Mouse (Mus musculus) heart, postnatal 0 days (tissue): ENCODE measurements at regions not wholly inside any gene's neighbourhood (a gene's known extent, or its start where the extent isn't known, plus 50 kb on each side); places are given as distances from the start of the nearest gene placed in this dataset.
"Not testable (repeated sequence)": the region's sequence is repeated elsewhere in the genome, so short reads cannot be mapped to it uniquely, and the experiment has no call there.

Source experiments
- ATAC-seq: fragments of 200-750 bp; cut with Nextera tagmentation; 2 replicates; pipeline ENCODE4 v1.8.0; 2017; ENCODE audit warnings: low read depth, moderate number of reproducible peaks, moderate library complexity; ENCODE audit not compliant: insufficient read depth
- DNase-seq: peaks from one replicate; pipeline ENCODE4 v3.0.0-alpha.2; 2016; ENCODE audit warnings: low spot score
- H3K27ac ChIP-seq: fragments of 300-500 bp; sonication (generic); 2 replicates; pipeline ENCODE4 v1.5.1; 2014; ENCODE audit warnings: low read depth, mild to moderate bottlenecking
- H3K27me3 ChIP-seq: fragments of 300-500 bp; sonication (generic); 2 replicates; pipeline ENCODE4 v1.6.1; 2014; ENCODE audit warnings: low read length, mixed read lengths; ENCODE audit not compliant: control insufficient read depth, insufficient read depth
- H3K36me3 ChIP-seq: fragments of 300-500 bp; sonication (generic); replicated peaks from 2 replicates; pipeline ENCODE4 v1.6.1; 2014; ENCODE audit warnings: low read length, mixed read lengths; ENCODE audit not compliant: control insufficient read depth, insufficient read depth
- H3K4me1 ChIP-seq: fragments of 300-500 bp; sonication (generic); 2 replicates; pipeline ENCODE4 v1.6.1; 2014; ENCODE audit warnings: antibody characterized with exemption; ENCODE audit not compliant: control insufficient read depth, insufficient read depth
- H3K4me2 ChIP-seq: fragments of 300-500 bp; sonication (generic); 2 replicates; pipeline ENCODE4 v1.6.1; 2014; ENCODE audit warnings: low read depth, mild to moderate bottlenecking, low read length, moderate library complexity
- H3K4me3 ChIP-seq: fragments of 300-500 bp; sonication (generic); 2 replicates; pipeline ENCODE4 v1.5.1; 2014; ENCODE audit warnings: low read depth, low read length
- H3K9ac ChIP-seq: fragments of 300-500 bp; sonication (generic); replicated peaks from 2 replicates; pipeline ENCODE4 v1.6.1; 2014; ENCODE audit warnings: low read depth, low read length, mixed read lengths
- H3K9me3 ChIP-seq: fragments of 300-500 bp; sonication (generic); replicated peaks from 2 replicates; pipeline ENCODE4 v1.6.1; 2016; ENCODE audit warnings: low read length; ENCODE audit not compliant: control insufficient read depth
- CTCF ChIP-seq: IDR thresholded peaks from 2 replicates; pipeline ENCODE4 v1.5.1; 2016; ENCODE audit warnings: antibody characterized with exemption, control low read depth, low read depth
- EP300 ChIP-seq: IDR thresholded peaks from 2 replicates; pipeline ENCODE4 v1.6.1; 2016; ENCODE audit warnings: antibody characterized with exemption, low read depth
- WGBS: fragments of 180-500 bp; shearing (Covaris S2); extraction: QIAGEN DNeasy Blood & Tissue Kit; methylation state at CpG from one replicate; pipeline ENCODE4 v1.1.7; 2014; 5-methylcytosine and 5-hydroxymethylcytosine counted together

DNA sequence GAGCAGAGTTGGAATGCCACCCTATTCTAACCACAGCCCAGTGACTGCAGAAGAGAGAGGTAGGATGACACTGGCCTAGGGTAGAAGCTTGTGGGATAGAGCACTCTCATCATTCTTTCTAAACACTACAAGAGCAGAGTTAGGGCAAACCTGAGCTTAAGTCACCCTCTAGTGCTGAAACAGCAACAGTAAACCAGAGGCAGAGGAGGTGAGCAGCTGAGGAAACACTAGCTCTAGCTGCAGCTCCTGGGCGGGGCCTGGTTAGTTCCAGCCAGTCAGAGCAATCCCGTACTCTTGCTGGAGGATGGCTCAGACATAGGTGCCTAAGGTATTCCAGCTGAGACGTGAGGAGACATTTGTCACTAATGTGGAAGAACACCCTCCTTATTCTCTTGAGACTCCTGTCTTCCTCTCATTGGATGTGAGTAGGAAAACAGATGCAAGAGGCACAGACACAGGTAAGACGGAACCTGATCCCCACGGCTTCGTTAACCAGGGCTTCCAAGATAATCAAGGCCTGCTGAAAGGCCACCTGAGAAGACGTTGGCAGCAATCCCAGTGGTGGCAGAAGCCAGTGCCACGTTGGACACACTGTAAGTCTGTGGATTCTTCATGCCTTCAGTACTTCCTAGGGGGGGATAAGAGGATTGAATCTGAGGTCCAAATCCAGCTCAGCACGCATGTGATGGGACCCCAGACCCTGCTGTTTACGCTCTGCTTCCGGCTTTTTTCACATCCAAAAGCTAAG lies 101.3 kb downstream of the Rchy1 start:
- TF ChIP-seq CTCF (peak; percentile 59), EP300 (no peak)
- Histone ChIP-seq H3K4me2 (no peak overlapping the region), H3K36me3 (no peaks in the 10 kb centered on the region), H3K4me3 (no peak overlapping the region), H3K9ac (no peak overlapping the region), H3K4me1 (no peaks in the 10 kb centered on the region), H3K27me3 (no peaks in the 10 kb centered on the region), H3K9me3 (no peaks in the 10 kb centered on the region), H3K27ac (no peak overlapping the region)
- ATAC-seq (peak; percentile 62; the same call in 1 of the 2 replicates), DNase-seq (peak; percentile 60)
- WGBS, result 58% methylated on average over 11 of the region's 11 CpGs

DNA sequence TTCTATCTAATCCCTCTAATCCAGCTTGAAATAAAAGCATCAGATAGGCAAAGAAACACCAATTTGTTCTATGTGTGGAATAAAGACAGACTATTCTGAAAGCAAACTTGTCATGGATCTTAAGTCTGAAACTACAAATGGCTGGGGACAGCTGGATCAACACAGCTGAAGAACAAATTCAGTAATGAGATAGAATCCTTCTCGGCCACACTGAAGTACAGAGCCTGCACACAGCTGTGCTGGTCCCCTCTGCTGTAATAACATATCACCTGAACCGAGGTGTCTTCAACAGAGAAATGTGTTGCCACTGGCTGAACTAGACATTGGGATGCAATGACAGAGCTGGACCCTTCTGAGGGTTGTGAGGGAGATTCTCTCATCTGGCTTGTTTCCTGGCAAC lies 102.4 kb downstream of the Rchy1 start:
- Histone ChIP-seq H3K4me1 (no peaks in the 10 kb centered on the region), H3K4me3 (no peak overlapping the region), H3K27ac (no peak overlapping the region), H3K9ac (no peak overlapping the region), H3K9me3 (no peaks in the 10 kb centered on the region), H3K27me3 (no peaks in the 10 kb centered on the region), H3K4me2 (no peak overlapping the region), H3K36me3 (no peaks in the 10 kb centered on the region)
- no peak for DNase-seq
- WGBS, result 63% methylated on average over 2 of the region's 2 CpGs
- no peak for ATAC-seq
- no peak for TF ChIP-seq EP300
- no peak for TF ChIP-seq CTCF

DNA sequence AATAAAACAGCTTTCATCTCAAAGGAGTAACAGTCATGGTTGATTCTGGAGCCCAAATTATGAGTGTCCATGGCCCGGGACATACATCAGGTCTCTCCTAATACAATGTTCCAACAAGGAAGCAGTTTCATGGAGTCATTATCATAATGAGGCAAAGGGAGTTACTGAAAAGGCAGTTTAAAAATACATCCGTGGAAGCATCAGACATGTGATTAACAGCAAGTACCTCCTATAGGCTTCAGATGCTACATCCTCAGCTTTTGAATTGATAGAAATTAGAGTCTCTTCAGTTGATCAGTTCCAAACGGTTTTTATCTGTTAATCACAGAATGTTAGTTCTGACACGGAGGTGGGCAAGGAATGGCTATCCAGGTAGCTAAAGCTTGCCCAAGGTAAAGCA lies 110.5 kb downstream of the Rchy1 start:
- Histone ChIP-seq H3K36me3 (no peaks in the 10 kb centered on the region), H3K4me2 (no peak overlapping the region), H3K9ac (no peak overlapping the region), H3K27ac (no peak overlapping the region), H3K9me3 (no peaks in the 10 kb centered on the region), H3K27me3 (no peaks in the 10 kb centered on the region), H3K4me3 (no peak overlapping the region), H3K4me1 (no peaks in the 10 kb centered on the region)
- no peak for DNase-seq
- no peak for ATAC-seq
- TF ChIP-seq EP300 (no peak), CTCF (no peak)
- 62% methylated on average over 4 of the region's 4 CpGs for WGBS

DNA sequence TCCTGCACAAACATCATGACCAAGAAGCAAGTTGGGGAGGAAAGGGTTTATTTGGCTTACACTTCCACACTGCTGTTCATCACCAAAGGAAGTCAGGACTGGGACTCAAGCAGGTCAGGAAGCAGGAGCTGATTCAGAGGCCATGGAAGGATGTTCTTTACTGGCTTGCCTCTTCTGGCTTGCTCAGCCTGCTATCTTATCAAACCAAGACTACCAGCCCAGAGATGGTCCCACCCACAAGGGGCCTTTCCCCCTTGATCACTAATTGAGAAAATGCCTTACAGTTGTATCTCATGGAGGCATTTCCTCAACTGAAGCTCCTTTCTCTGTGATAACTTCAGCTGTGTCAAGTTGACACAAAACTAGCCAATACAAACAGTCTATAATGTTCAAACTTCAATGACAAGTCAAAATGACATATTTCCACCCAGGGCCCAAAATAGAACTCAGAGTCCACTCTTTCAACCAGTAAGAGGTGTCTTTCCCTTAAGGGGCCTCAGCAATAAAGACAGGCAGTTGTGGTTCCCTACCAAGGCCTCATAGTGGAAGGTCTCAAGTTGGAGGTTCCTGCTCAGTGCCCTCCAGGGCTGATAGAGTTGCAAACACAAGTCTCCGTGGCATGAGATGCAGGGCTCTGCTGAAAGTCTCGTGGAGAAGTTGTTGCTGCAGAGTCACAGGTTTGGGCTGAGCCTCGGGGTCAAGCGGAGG lies 111.9 kb downstream of the Rchy1 start:
- ATAC-seq, DNase-seq, H3K27me3 ChIP-seq, H3K9me3 ChIP-seq, H3K4me3 ChIP-seq, H3K9ac ChIP-seq, H3K27ac ChIP-seq, H3K4me2 ChIP-seq, H3K4me1 ChIP-seq, H3K36me3 ChIP-seq: not testable (repeated sequence)
- 75% methylated on average over 4 of the region's 4 CpGs for WGBS

- H3K4me2 ChIP-seq, result no peak overlapping the region
- H3K9me3 ChIP-seq, result no peaks in the 10 kb centered on the region
- no peak overlapping the region for H3K4me3 ChIP-seq
- DNase-seq, result no peak
- H3K4me1 ChIP-seq, result no peaks in the 10 kb centered on the region
- no peak for TF ChIP-seq EP300
- TF ChIP-seq CTCF, result no peak
- H3K9ac ChIP-seq, result no peak overlapping the region
- H3K27ac ChIP-seq, result no peak overlapping the region
- WGBS, result 78% methylated on average over 5 of the region's 5 CpGs
- no peaks in the 10 kb centered on the region for H3K36me3 ChIP-seq
- no peaks in the 10 kb centered on the region for H3K27me3 ChIP-seq
- ATAC-seq, result no peak
Observed at GRCm38 (mm10) chr5:91850440-91850839, 112.4 kb downstream of the Rchy1 start.

GRCm38 (mm10) chr5:91849533-91849932 lies 113.3 kb downstream of the Rchy1 start:
- no peak overlapping the region for H3K27ac ChIP-seq
- no peak overlapping the region for H3K4me3 ChIP-seq
- H3K9me3 ChIP-seq, result no peaks in the 10 kb centered on the region
- no peak overlapping the region for H3K4me2 ChIP-seq
- no peaks in the 10 kb centered on the region for H3K4me1 ChIP-seq
- no peak for DNase-seq
- no peak for ATAC-seq
- H3K9ac ChIP-seq, result no peak overlapping the region
- TF ChIP-seq CTCF (no peak), EP300 (no peak)
- no peaks in the 10 kb centered on the region for H3K27me3 ChIP-seq
- H3K36me3 ChIP-seq, result no peaks in the 10 kb centered on the region
- 86% methylated on average over 2 of the region's 2 CpGs for WGBS
